Mouse (Mus musculus) liver, embryonic 11.5 days (tissue): Measurements from ENCODE around the gene Maged1. TPM values are rescaled to one million over a fixed set of nuclear protein-coding genes. Genes with fewer than 3 reads are reported as not detected.
"Not testable (repeated sequence)": the region's sequence is repeated elsewhere in the genome, so short reads cannot be mapped to it uniquely, and the experiment has no call there.

Source experiments
- ATAC-seq: fragments of 200-750 bp; cut with Nextera tagmentation; replicated peaks from 2 replicates; pipeline ENCODE4 v1.8.0; 2017; ENCODE audit warnings: moderate number of reproducible peaks, mild to moderate bottlenecking, moderate TSS enrichment, moderate library complexity; ENCODE audit not compliant: low FRiP score
- DNase-seq: peaks from one replicate; pipeline ENCODE4 v3.0.0-alpha.2; 2017; ENCODE audit warnings: low spot score
- H3K27ac ChIP-seq: fragments of 300-500 bp; sonication (generic); 2 replicates; pipeline ENCODE4 v1.5.1; 2014; ENCODE audit warnings: mild to moderate bottlenecking, low read depth, low read length, control low read depth
- H3K27me3 ChIP-seq: fragments of 300-500 bp; sonication (generic); replicated peaks from 2 replicates; pipeline ENCODE4 v1.6.1; 2014; ENCODE audit warnings: low read length, mixed read lengths; ENCODE audit not compliant: control insufficient read depth, insufficient read depth
- H3K36me3 ChIP-seq: fragments of 300-500 bp; sonication (generic); 2 replicates; pipeline ENCODE4 v1.6.1; 2014; ENCODE audit warnings: mild to moderate bottlenecking, low read length, moderate library complexity, mixed read lengths; ENCODE audit not compliant: control insufficient read depth, insufficient read depth
- H3K4me1 ChIP-seq: fragments of 300-500 bp; sonication (generic); replicated peaks from 2 replicates; pipeline ENCODE4 v1.6.1; 2014; ENCODE audit warnings: low read length, mixed read lengths; ENCODE audit not compliant: control insufficient read depth, insufficient read depth
- H3K4me2 ChIP-seq: fragments of 300-500 bp; sonication (generic); 2 replicates; pipeline ENCODE4 v1.6.1; 2014; ENCODE audit warnings: mild to moderate bottlenecking, control low read depth, moderate library complexity
- H3K4me3 ChIP-seq: fragments of 300-500 bp; sonication (generic); 2 replicates; pipeline ENCODE4 v1.5.1; 2014; ENCODE audit warnings: low read depth, low read length, control low read depth
- H3K9ac ChIP-seq: fragments of 300-500 bp; sonication (generic); 2 replicates; pipeline ENCODE4 v1.6.1; 2014; ENCODE audit warnings: low read depth, low read length, control low read depth
- H3K9me3 ChIP-seq: fragments of 300-500 bp; sonication (generic); 2 replicates; pipeline ENCODE4 v1.6.1; 2016; ENCODE audit warnings: low read length, inconsistent platforms, mixed read lengths; ENCODE audit not compliant: control insufficient read depth
- WGBS: fragments of 180-500 bp; shearing (Covaris S2); extraction: QIAGEN DNeasy Blood & Tissue Kit; methylation state at CpG from one replicate; pipeline ENCODE4 v1.1.7; 2014; 5-methylcytosine and 5-hydroxymethylcytosine counted together
- polyA plus RNA-seq: library from polyadenylated mRNA; unstranded; fragments of >200 nt; fragmentation: Nextera tagmentation; extraction: Ambion mirVana; gene quantifications from 2 replicates; pipeline ENCODE4 v1.2.1, GENCODE M21; 2014

Gene Maged1
- polyA plus RNA-seq, 1 experiment from 2014 or later = 242 TPM

GRCm38 (mm10) chrX:94540341-94541201 lies 1.4 kb downstream of the Maged1 start:
- DNase-seq (peak; percentile 39), ATAC-seq (peak; percentile 3; the same call in 1 of the 2 replicates)
- peak overlapping the region; percentile 64 for H3K9ac ChIP-seq
- peak overlapping the region; percentile 48; the same call in 1 of the 2 replicates for H3K27ac ChIP-seq
- no peaks in the 10 kb centered on the region for H3K4me1 ChIP-seq
- H3K4me2 ChIP-seq = peak overlapping the region; percentile 67
- peak overlapping the region; percentile 60 for H3K4me3 ChIP-seq
- peaks cover 8% of the 10 kb centered on the region for H3K36me3 ChIP-seq
- no peaks in the 10 kb centered on the region for H3K9me3 ChIP-seq
- WGBS = 16% methylated on average over 37 of the region's 37 CpGs
- peaks cover 24% of the 10 kb centered on the region for H3K27me3 ChIP-seq

- Histone ChIP-seq H3K4me2 (no peak overlapping the region), H3K9me3 (no peaks in the 10 kb centered on the region), H3K27ac (no peak overlapping the region), H3K27me3 (peaks cover 15% of the 10 kb centered on the region; the same call in 1 of the 2 replicates), H3K4me3 (no peak overlapping the region), H3K36me3 (peaks cover 7% of the 10 kb centered on the region; the same call in 1 of the 2 replicates), H3K9ac (no peak overlapping the region), H3K4me1 (no peaks in the 10 kb centered on the region)
- WGBS = 67% methylated on average over 2 of the region's 2 CpGs
- ATAC-seq (no peak), DNase-seq (no peak)
These were observed 7.6 kb downstream of the Maged1 start for GRCm38 (mm10) chrX:94534346-94534745.

- H3K4me1 ChIP-seq = no peaks in the 10 kb centered on the region
- peaks cover 10% of the 10 kb centered on the region; the same call in 1 of the 2 replicates for H3K27me3 ChIP-seq
- no peak overlapping the region for H3K4me2 ChIP-seq
These were observed 11.6 kb downstream of the Maged1 start for GRCm38 (mm10) chrX:94530301-94530700.

GRCm38 (mm10) chrX:94522166-94522565 lies 19.8 kb downstream of the Maged1 start:
- no peaks in the 10 kb centered on the region for H3K4me1 ChIP-seq
- DNase-seq (no peak), ATAC-seq (0 out of 2 replicates have a peak, but pooled peaks have one; percentile 57)
- H3K27me3 ChIP-seq = peaks cover 5% of the 10 kb centered on the region; the same call in 1 of the 2 replicates
- no peak overlapping the region for H3K4me3 ChIP-seq
- 57% methylated on average over 3 of the region's 3 CpGs for WGBS
- H3K36me3 ChIP-seq = no peaks in the 10 kb centered on the region
- no peak overlapping the region for H3K9ac ChIP-seq
- H3K27ac ChIP-seq = no peak overlapping the region
- H3K4me2 ChIP-seq = no peak overlapping the region
- H3K9me3 ChIP-seq = no peaks in the 10 kb centered on the region

More at GRCm38 (mm10) chrX:94530301-94530700, 11.6 kb downstream of the Maged1 start:
- Histone ChIP-seq H3K36me3 (no peaks in the 10 kb centered on the region), H3K9me3 (no peaks in the 10 kb centered on the region), H3K27ac (no peak overlapping the region), H3K9ac (no peak overlapping the region), H3K4me3 (no peak overlapping the region)
- 67% methylated on average over 3 of the region's 3 CpGs for WGBS
- no peak for DNase-seq
- peak; percentile 88 for ATAC-seq

- DNase-seq (no peak), ATAC-seq (no peak)
- Histone ChIP-seq H3K4me3 (no peak overlapping the region), H3K4me1 (no peaks in the 10 kb centered on the region), H3K9ac (no peak overlapping the region), H3K36me3 (no peaks in the 10 kb centered on the region), H3K9me3 (no peaks in the 10 kb centered on the region), H3K27me3 (peaks cover 4% of the 10 kb centered on the region), H3K4me2 (no peak overlapping the region), H3K27ac (no peak overlapping the region)
- 60% methylated on average over 3 of the region's 3 CpGs for WGBS
These were observed 33.5 kb downstream of the Maged1 start for GRCm38 (mm10) chrX:94508442-94508819.

GRCm38 (mm10) chrX:94507698-94508441 lies 34.1 kb downstream of the Maged1 start:
- not testable (repeated sequence) for H3K4me2 ChIP-seq, DNase-seq, H3K27me3 ChIP-seq, H3K36me3 ChIP-seq, H3K4me1 ChIP-seq, ATAC-seq, H3K9me3 ChIP-seq, H3K27ac ChIP-seq, H3K9ac ChIP-seq, H3K4me3 ChIP-seq
- 41% methylated on average over 6 of the region's 14 CpGs for WGBS

GRCm38 (mm10) chrX:94486001-94486792 lies 55.7 kb downstream of the Maged1 start:
- Histone ChIP-seq H3K9ac (no peak overlapping the region), H3K4me3 (no peak overlapping the region), H3K4me1 (no peaks in the 10 kb centered on the region), H3K4me2 (no peak overlapping the region), H3K27me3 (peaks cover 14% of the 10 kb centered on the region), H3K9me3 (no peaks in the 10 kb centered on the region), H3K27ac (no peak overlapping the region), H3K36me3 (no peaks in the 10 kb centered on the region)
- no peak for DNase-seq
- 73% methylated on average over 2 of the region's 2 CpGs for WGBS
- ATAC-seq = peak; percentile 97
